9 mouse cellular contexts compared by ENCODE assay signal in genomic region chr4:149172083-149172482, GRCm38 (mm10). TPM values are rescaled to one million over a fixed set of nuclear protein-coding genes. Genes with fewer than 3 reads are reported as not detected.
DNase-seq lines count a peak whose midpoint lies in the region; ATAC-seq and TF ChIP-seq lines count a peak whose summit lies in the region.
"Had no signal": no experiment of that assay in that cellular context is flagged by ENCODE, and none has a peak within 500 bp of the region (broad histone marks: within the 10 kb centered on the region; RNA-seq: fewer than 3 reads in every experiment).

No protein-coding gene starts in this region.

- no peaks in the 10 kb centered on the region for H3K27me3 ChIP-seq in neural tube, embryonic 13.5 days
- no peaks in the 10 kb centered on the region for H3K27me3 ChIP-seq in heart, adult 2 months (ENCODE audit: control insufficient read depth, insufficient read depth, low read length)
- no peaks in the 10 kb centered on the region for H3K27me3 ChIP-seq in liver, embryonic 15.5 days

- H3K4me3 ChIP-seq in neural tube, embryonic 13.5 days = no peak overlapping the region
- no peak overlapping the region for H3K4me3 ChIP-seq in heart, adult 2 months
- H3K4me3 ChIP-seq in liver, embryonic 15.5 days (replicated peaks) = no peak overlapping the region

- peak overlapping the region; percentile 34 for H3K27ac ChIP-seq in neural tube, embryonic 13.5 days (replicated peaks)
- H3K27ac ChIP-seq in heart, adult 2 months = peak overlapping the region; percentile 52
- peak overlapping the region; percentile 35 for H3K27ac ChIP-seq in liver, embryonic 15.5 days (replicated peaks)

- H3K9ac ChIP-seq in neural tube, embryonic 13.5 days = no peak overlapping the region
- H3K9ac ChIP-seq in heart, adult 2 months (ENCODE audit: low read depth, low read length) = no peak overlapping the region
- H3K9ac ChIP-seq in liver, embryonic 15.5 days = no peak overlapping the region

- H3K36me3 ChIP-seq in neural tube, embryonic 13.5 days = peaks cover 24% of the 10 kb centered on the region
- no peaks in the 10 kb centered on the region for H3K36me3 ChIP-seq in heart, adult 2 months (ENCODE audit: control insufficient read depth, insufficient read depth, low read length)
- no peaks in the 10 kb centered on the region for H3K36me3 ChIP-seq in liver, embryonic 15.5 days (replicated peaks)

- no peak for TF ChIP-seq POLR2A in heart, adult 2 months (IDR thresholded peaks at IDR 0.05; ENCODE audit: insufficient read depth, low read depth, low read length)

- H3K9me3 ChIP-seq in neural tube, embryonic 13.5 days = no peaks in the 10 kb centered on the region
- no peaks in the 10 kb centered on the region for H3K9me3 ChIP-seq in liver, embryonic 15.5 days (replicated peaks)

- H3K4me2 ChIP-seq in neural tube, embryonic 13.5 days = no peak overlapping the region
- H3K4me2 ChIP-seq in liver, embryonic 15.5 days = no peak overlapping the region

- no peak for DNase-seq in neural tube, embryonic 10.5 days (ENCODE audit: extremely low spot score, low spot score)
- DNase-seq in heart, adult 2 months = peak; percentile 62 to 64
- peak; percentile 60 for DNase-seq in yolk sac, embryonic 10.5 days (ENCODE audit: low spot score)
- DNase-seq in right cerebral cortex, adult 2 months (ENCODE audit: low spot score in 2 of 2) = no peak
- DNase-seq in right cerebral cortex, postnatal 4 days = no peak
- DNase-seq: kidney, adult 9 months; thymus, postnatal 14 days had no signal

- H3K79me2 ChIP-seq in heart, adult 2 months (replicated peaks; ENCODE audit: control insufficient read depth, insufficient read depth, low read length) = no peaks in the 10 kb centered on the region

- H3K4me1 ChIP-seq in neural tube, embryonic 13.5 days (replicated peaks) = peaks cover 21% of the 10 kb centered on the region; the same call in 1 of the 2 replicates
- peaks cover 7% of the 10 kb centered on the region for H3K4me1 ChIP-seq in heart, adult 2 months (ENCODE audit: control insufficient read depth, insufficient read depth, low read length)
- peaks cover 42% of the 10 kb centered on the region for H3K4me1 ChIP-seq in liver, embryonic 15.5 days (replicated peaks)

- intact Hi-C loops in heart, adult 2 months (cut with DNase I) = no loop called here

- TF ChIP-seq CTCF in heart, adult 2 months (IDR thresholded peaks at IDR 0.05) = 0 out of 2 replicates have a peak, but pooled peaks have one; percentile 10

- TF ChIP-seq EP300 in heart, adult 2 months (IDR thresholded peaks at IDR 0.05; ENCODE audit: insufficient read depth, low read depth, low read length) = no peak

- no peak for ATAC-seq in neural tube, embryonic 13.5 days (ENCODE audit: low read depth)
- ATAC-seq in liver, embryonic 15.5 days (ENCODE audit: insufficient read depth) = no peak

- 92% methylated on average over 5 of the region's 5 CpGs for WGBS in neural tube, embryonic 13.5 days
- 88% methylated on average over 5 of the region's 5 CpGs for whole genome bisulfite sequencing in heart, adult 2 months
- WGBS in liver, embryonic 15.5 days (ENCODE audit: insufficient replicate concordance) = 76% methylated on average over 5 of the region's 5 CpGs

RNA-seq across cellular contexts. Expression of gene Pgd, which starts 5.5 kb away (rescaled TPM):
- polyA plus RNA-seq in neural tube, embryonic 13.5 days (2015; fragmentation: Nextera tagmentation; extraction: Ambion mirVana) = 114 and 117 TPM in 2 replicates
- 10 to 100 TPM; 32.8 to 36.8 TPM for total RNA-seq in heart, adult 2 months (2021)
- polyA plus RNA-seq in heart, adult 2 months (2012; rRNA removed) = 44.8 and 45.3 TPM in 2 replicates
- 73.5 and 73.9 TPM in 2 replicates for polyA plus RNA-seq in liver, embryonic 15.5 days (2015; fragmentation: Nextera tagmentation; extraction: Ambion mirVana)

RNA-seq across cellular contexts. Expression of gene Cenps, which starts 34.7 kb away (rescaled TPM):
- 21.1 and 21.9 TPM in 2 replicates for polyA plus RNA-seq in neural tube, embryonic 13.5 days (2015; fragmentation: Nextera tagmentation; extraction: Ambion mirVana)
- 1 to 10 TPM; 7.4 to 8.3 TPM for total RNA-seq in heart, adult 2 months (2021)
- polyA plus RNA-seq in heart, adult 2 months (2012; rRNA removed) = 0.85 and 0.96 TPM in 2 replicates
- 9.8 and 12.4 TPM in 2 replicates for polyA plus RNA-seq in liver, embryonic 15.5 days (2015; fragmentation: Nextera tagmentation; extraction: Ambion mirVana)

RNA-seq across cellular contexts. Expression of gene Cort, which starts 45.5 kb away (rescaled TPM):
- polyA plus RNA-seq in neural tube, embryonic 13.5 days (2015; fragmentation: Nextera tagmentation; extraction: Ambion mirVana) = not detected in 2 replicates
- under 1 TPM; 0.52 to 0.59 TPM for total RNA-seq in heart, adult 2 months (2021)
- not detected in 2 replicates for polyA plus RNA-seq in heart, adult 2 months (2012; rRNA removed)
- 0.14 TPM in 1 of 2 replicates, not detected in the other for polyA plus RNA-seq in liver, embryonic 15.5 days (2015; fragmentation: Nextera tagmentation; extraction: Ambion mirVana)

Comparison
In these comparisons a context has a peak if more than half of its experiments do, and no peak if none do; other contexts are left out.
1. DNase-seq: peak in heart, adult 2 months (2 of 2) and yolk sac, embryonic 10.5 days (single experiment); none in neural tube, embryonic 10.5 days (single experiment), right cerebral cortex, adult 2 months (0 of 2) and right cerebral cortex, postnatal 4 days (single experiment).
2. Peak in every context shown above with its lines, with median percentiles within 50 percentile points of each other: H3K27ac ChIP-seq.